Mouse (Mus musculus): Measurements from ENCODE around the gene Sf3b4. TPM values are rescaled to one million over a fixed set of nuclear protein-coding genes. Genes with fewer than 3 reads are reported as not detected.

Gene Sf3b4
- 10 to 100 TPM; 46.8 to 59.3 (median 50.8) TPM for total RNA-seq (2022)

- DNase-seq: peak; percentile 77
Measured at GRCm38 (mm10) chr3:96172197-96173178, at the start of gene Sf3b4. TSS of gene Sf3b4 (plus strand) at chr3:96172332.

- no peak for DNase-seq
Measured at GRCm38 (mm10) chr3:96124235-96124634, 47.9 kb upstream of the Sf3b4 start.

DNA sequence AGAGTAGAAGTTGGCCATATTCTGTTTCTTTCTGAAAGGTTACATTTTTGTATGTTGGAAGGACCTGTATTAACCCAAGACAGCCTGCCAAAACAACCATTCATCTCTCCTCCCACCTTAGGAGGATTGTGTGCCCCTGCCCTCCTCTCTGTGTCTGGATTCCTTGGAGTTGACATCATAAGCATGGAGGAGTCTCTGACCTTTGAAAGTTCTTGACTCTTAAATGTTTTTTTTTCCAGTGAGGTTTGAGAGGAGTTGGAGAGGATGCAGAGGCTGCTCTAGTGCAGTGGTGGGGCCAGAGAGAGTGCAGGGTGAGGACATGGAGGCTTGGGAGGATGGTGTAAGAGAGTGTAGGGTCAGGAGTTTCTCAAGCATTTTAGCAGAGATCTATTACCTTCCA lies 44.0 kb upstream of the Sf3b4 start:
- no peak for DNase-seq

DNA sequence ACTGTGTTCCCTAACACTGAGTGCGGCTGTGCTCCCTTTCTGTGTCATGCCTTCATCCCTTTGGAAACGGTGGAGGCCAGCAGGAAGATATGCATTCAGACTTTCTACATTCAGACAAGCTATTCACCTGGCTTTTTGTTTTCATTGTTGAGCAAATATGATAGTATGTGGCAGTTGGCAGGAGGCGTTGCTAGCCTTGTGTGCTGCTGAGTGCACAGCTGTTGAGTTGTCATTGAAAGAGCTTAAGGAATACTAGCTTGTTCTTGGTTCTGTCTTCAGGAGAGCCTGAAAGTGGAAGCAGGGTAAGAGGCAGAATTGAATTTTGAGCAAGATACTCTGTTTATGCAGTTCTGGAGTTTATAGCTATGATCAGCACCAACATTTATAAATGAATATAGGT lies 39.7 kb upstream of the Sf3b4 start:
- no peak for DNase-seq

- DNase-seq: no peak
Measured at GRCm38 (mm10) chr3:96133327-96133905, 38.7 kb upstream of the Sf3b4 start.

DNA sequence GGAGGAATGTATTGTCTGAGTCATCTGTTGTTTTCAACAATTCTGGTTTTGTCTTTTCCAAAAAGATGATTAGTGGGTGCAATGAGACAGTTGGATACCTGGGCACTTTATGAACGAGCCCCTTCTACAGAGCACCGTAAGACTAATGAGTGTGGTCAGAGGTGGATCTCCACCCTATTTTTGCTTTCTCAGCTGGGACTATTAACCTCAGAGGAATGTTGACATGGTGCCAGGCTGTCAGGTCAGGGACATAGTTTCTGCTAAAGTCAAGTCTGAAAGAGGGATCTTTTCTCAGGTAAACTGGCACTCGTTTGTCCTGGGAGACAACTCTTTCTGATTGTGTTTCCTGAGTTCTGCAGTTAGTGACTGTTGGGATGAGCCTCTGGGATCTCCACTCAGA lies 37.1 kb upstream of the Sf3b4 start:
- DNase-seq: peak; percentile 57

GRCm38 (mm10) chr3:96147950-96148349 lies 24.2 kb upstream of the Sf3b4 start:
- DNase-seq: peak; percentile 27

DNA sequence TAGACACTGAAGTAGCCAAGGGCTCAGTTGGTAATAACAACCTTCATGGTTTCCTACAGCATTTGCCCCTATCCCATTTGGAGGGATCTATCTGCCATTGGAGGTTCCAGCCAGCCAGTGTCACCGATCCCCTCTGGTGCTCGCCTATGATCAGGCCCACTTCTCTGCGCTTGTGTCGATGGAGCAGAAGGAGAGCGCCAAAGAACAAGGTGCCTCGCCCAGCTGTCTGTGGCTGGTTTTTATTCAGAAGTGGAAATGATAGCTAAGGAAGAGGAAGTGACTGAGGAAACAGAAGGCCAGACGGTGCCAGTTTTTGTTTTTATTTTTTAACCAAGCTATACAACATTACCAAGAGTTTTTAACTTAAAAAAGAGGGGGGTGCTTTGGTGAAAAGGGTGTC lies 20.3 kb upstream of the Sf3b4 start:
- no peak for DNase-seq

DNA sequence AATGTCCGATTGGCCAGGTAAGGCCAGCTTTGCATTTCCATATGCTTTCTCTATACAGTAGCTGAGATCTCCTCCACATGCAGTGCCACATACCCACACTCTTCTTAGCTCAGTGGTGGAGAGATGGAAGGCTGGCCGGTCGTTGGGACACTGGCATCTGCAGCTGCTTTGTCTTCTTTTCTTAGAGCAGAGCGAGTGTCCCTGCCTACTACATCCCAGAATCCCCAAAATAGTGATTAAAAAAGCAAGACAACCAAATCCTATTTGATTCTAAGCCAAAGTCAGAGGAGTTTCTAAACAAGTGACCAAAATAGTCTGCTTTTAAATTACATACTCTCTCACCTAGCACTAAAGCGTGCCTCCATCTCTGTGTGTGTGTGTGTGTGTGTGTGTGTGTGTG lies 19.5 kb upstream of the Sf3b4 start:
- DNase-seq: no peak

- no peak for DNase-seq
Measured at GRCm38 (mm10) chr3:96155501-96155900, 16.6 kb upstream of the Sf3b4 start.

GRCm38 (mm10) chr3:96159820-96160219 lies 12.3 kb upstream of the Sf3b4 start:
- DNase-seq: no peak

DNA sequence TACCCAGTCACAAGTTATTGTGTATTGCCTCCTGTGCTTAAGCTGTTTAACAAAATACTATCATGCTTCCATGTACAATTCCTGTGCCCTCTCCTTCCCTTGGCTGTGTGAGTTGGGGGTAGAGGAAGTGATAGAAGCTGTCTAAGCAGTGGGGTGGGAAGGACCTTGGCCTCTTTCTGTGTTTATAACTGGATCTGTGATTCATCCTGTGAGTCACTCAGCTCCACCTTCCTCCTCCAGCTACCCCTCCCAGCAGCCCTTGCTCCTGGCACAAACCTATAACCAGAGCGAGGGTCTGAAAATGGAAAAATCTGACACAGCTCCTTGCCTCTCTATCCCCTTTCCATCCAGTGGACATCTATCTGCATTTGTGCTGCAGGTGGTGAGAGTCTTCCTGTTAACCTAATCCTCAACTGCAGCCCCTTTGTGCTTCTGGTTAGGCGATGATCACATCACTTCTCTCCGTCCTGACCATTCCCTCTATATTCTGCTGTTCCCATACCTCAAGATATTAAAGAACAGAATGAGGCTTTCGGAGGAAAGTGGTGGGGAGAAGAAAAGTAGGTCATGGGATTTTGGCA lies 11.8 kb upstream of the Sf3b4 start:
- peak; percentile 83 for DNase-seq

- peak; percentile 75 for DNase-seq
Measured at GRCm38 (mm10) chr3:96160803-96161516, 11.2 kb upstream of the Sf3b4 start.

DNA sequence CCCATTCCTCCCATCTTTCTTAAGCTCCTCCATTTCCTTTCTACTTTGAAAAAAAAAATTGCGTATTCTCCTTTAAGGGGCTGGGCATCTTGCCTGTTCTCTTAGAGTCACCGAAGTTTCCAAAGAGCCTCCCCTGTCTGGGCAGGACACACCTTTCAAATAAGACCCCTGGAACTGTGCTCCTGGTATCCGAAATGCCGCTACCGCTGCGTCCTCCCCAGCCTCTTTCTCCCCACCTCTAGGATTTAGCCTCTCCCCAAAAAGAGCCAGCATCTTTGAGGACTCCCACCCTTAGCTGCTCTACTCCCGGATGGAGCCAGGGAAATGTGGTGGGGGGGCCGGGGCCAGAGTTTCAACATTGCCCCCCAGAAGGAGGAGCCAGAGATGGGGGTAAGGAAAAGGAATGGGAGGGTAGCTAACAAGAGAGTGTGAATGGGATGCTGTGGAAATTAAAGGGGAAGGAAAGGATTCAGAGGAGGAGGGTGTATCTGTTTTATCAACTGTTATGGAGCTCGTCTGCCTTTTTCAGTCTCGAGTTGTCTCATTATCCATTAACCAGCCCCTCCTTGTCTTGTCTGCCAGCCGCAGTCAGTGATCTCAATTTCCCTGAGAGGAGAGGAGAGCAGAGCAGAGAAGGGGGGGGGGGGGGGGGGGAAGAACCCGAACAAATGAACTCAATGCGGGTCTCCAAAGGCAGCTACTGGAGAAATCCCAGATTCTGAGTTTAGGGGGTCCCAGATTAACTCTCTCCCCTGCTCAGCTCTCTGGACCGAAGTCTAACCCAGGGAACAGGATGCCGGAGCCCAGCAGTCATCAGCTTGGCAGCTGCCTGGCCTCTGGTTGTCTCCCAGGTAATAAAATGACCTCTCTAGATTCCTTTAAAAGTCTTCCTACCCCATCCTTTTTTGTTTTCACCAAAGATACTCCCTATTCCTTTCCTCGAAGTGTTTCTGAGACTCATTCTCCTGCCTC lies 10.0 kb upstream of the Sf3b4 start, which contains the start of gene Mtmr11:
Gene Mtmr11, plus strand, starts transcription at position 136 of the 972 bp plus-strand sequence.
- DNase-seq: no peak

- no peak for DNase-seq
Measured at GRCm38 (mm10) chr3:96163040-96163439, 9.1 kb upstream of the Sf3b4 start.

GRCm38 (mm10) chr3:96168466-96169158 lies 3.5 kb upstream of the Sf3b4 start:
- no peak for DNase-seq

GRCm38 (mm10) chr3:96170276-96170675 lies 1.9 kb upstream of the Sf3b4 start:
- no peak for DNase-seq

GRCm38 (mm10) chr3:96170976-96171545 lies 1.1 kb upstream of the Sf3b4 start:
- DNase-seq: no peak

GRCm38 (mm10) chr3:96171583-96172196 lies 442 bp upstream of the Sf3b4 start:
- DNase-seq: no peak

DNA sequence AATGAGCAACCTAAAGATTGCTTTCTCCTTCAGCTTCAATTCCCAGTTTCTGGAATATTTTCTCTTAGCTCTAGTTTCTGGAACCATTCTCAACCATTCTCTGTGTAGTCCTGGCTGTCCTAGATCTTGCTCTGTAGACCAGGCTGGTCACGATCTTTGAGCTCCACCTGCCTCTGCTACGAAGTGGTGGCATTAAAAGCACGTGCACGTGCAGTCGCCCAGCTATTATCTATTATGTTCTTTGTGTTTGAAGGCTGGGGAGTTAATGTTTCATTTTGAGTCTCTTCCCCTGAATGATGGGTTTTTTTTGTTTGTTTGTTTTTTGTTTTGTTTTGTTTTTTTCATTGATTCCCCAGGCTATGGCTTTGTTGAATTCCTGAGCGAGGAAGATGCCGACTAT lies 1.1 kb downstream of the Sf3b4 start:
- no peak for DNase-seq
